Mouse (Mus musculus) left cerebral cortex, adult 18-20 months (tissue): Measurements from ENCODE around the gene Fbxo34. TPM values are rescaled to one million over a fixed set of nuclear protein-coding genes. Genes with fewer than 3 reads are reported as not detected.
"Not testable (repeated sequence)": the region's sequence is repeated elsewhere in the genome, so short reads cannot be mapped to it uniquely, and the experiment has no call there.

Experiments used
- DNase-seq, 2 experiments: peaks; one replicate each; pipeline ENCODE4 v3.0.0; 2021 to 2022; ENCODE audit warnings: low spot score in 2 of 2, mixed read lengths in 1 of 2
- total RNA-seq, 2 experiments: library from RNA; stranded (reverse); gene quantifications; 2 replicates each; pipeline ENCODE4 v1.2.3; 2021

Gene Fbxo34
- total RNA-seq, 2 experiments from 2014 or later, result 88.1 to 95.7 TPM

- no peak for DNase-seq
Measured at GRCm38 (mm10) chr14:47554236-47554635, 104.0 kb downstream of the Fbxo34 start.

DNA sequence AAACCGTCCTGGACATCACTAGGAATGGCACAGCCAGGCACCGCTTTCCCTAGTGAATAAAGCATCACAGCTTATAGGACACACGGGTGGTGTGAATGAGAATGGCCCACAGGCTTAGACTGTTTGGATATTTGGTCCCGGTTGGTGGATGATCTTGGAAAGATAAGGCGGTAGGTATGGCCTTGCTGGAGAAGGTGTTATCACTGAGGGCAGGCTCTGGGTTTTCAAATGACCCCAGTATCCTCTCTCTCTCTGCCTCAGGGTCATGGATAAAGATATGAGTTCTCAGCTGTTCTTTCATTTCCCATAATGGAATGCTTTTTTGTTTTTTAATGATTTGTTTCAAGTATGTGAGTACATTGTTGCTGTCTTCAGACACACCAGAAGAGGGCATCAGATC is 105.0 kb downstream of the Fbxo34 start:
- DNase-seq, result no peak

- no peak for DNase-seq
Measured at GRCm38 (mm10) chr14:47560714-47561113, 110.5 kb downstream of the Fbxo34 start.

DNA sequence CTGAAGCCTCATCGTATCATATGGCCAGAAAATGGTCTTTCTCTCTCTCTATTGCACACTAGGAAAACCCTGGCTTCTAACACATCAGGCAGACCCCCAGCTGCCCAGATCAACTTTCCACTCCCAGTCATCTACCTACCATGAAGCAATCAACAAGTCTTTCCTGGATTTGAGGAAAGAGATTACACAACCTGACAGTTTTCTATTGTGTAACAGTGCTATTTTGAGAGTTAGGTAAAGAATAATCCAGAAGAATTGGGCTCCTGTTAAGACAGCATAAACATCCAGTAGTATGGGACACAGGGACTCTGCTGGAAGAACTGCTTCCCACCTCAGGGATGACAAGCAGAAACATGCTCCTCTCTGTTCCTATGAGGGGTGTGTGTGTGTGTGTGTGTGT is 112.3 kb downstream of the Fbxo34 start:
- no peak for DNase-seq

- DNase-seq, result no peak
Measured at GRCm38 (mm10) chr14:47563106-47563505, 112.9 kb downstream of the Fbxo34 start.

GRCm38 (mm10) chr14:47567962-47568652 is 117.9 kb downstream of the Fbxo34 start:
- peak; percentile 95 for DNase-seq

- DNase-seq, result not testable (repeated sequence)
Measured at GRCm38 (mm10) chr14:47570549-47570948, 120.3 kb downstream of the Fbxo34 start, which contains the start of gene Atg14. Atg14 (minus strand) TSS chr14:47570649.

DNA sequence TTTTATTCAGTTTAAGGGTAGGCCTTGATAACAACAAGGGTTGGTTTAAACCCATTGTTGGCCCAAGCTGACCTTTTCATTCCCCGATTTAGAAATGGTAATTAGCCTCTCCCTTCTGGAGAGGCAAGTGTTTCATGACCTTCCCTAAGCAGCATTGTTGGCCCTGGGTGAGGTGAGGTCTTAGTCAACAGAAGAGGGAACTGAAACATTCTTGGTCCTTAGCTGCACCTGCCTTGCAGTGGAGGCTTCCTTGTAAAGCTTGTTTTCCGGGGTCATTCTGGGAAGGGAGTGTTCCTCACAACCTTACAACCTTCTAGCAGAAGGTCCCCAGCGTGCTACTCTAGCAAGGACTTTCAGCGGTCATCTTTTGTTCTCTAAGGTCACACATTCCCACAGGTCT is 122.5 kb downstream of the Fbxo34 start:
- DNase-seq, result no peak

- no peak for DNase-seq
Measured at GRCm38 (mm10) chr14:47574721-47575120, 124.5 kb downstream of the Fbxo34 start.

DNA sequence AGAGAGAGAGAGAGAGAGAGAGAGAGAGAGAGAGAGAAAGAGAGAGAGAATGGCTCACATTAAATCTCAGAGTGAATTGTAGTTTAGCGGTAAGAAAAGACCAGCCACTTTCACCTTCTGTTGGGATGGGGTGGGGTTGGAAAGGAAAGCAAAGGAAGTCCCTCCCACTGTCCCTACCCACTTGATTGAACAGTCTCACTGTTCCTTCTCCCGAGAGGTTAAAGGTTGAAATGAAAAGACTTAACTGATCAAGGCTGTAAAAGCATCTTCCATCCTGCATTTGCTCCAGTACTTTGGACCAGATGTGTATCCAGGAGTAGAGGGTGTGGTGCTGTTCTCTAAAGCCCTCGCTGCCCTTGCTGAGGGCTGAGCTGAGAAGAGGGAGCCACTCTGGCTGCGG is 126.5 kb downstream of the Fbxo34 start:
- no peak for DNase-seq

GRCm38 (mm10) chr14:47578086-47578485 is 127.9 kb downstream of the Fbxo34 start:
- no peak for DNase-seq

- DNase-seq, result no peak
Measured at GRCm38 (mm10) chr14:47581280-47581679, 131.1 kb downstream of the Fbxo34 start.

Other genes starting within 250 kb of the Fbxo34 start
- 1 to 10 TPM; 4.5 to 4.6 TPM for gene Wdhd1, start 173.6 kb upstream of the Fbxo34 start, total RNA-seq
- 10 to 100 TPM; 13.2 to 14.3 TPM for gene Socs4, start 173.5 kb upstream of the Fbxo34 start, total RNA-seq
- gene Mapk1ip1l, start 152.2 kb upstream of the Fbxo34 start, total RNA-seq, result 10 to 100 TPM; 47.0 to 48.4 TPM
- gene Lgals3, start 82.7 kb upstream of the Fbxo34 start, total RNA-seq, result under 1 TPM; 0.63 to 0.81 TPM
- under 1 TPM in 1 of 2 experiments, not detected in 1; 0.84 TPM for gene Dlgap5, start 32.0 kb upstream of the Fbxo34 start, total RNA-seq
- 10 to 100 TPM; 19.7 to 20.7 TPM for gene Atg14, start 120.2 kb downstream of the Fbxo34 start, total RNA-seq
- 10 to 100 TPM; 82.5 to 86.2 TPM for gene Ktn1, start 198.0 kb downstream of the Fbxo34 start, total RNA-seq